Mouse (Mus musculus) cerebellum, adult 11 months (tissue): ENCODE measurements around the gene Cyp4x1.

ENCODE experiments used
- DNase-seq: peaks from one replicate; pipeline ENCODE4 v3.0.0; 2022

Gene Cyp4x1

DNA sequence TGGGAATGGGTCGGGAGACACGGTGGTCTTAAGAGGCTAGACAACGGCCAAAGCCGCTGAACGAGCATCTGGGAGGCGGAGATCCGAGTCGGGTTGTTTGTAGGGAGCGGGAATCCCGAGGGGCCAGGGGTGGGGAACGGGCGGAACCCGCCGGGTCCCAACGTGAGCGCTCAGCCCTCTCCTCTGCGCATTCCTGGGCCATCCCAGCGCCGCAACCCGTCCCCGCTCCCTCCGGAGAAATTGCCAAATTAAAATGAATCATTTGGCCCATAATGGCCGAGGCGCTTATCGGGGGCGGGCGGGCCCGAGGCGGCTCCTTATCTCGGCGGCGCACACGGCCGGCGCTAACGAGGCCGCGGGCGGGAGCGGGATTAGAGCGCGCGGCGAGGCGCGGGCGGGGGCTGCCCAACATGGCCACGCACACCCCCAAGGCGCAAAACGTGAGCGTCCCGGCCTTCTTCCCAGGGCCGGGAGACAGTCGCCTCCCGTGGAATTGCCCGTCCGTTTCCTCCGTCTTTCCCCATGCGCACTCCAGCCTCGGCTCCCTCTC lies 77.6 kb downstream of the Cyp4x1 start, which contains the start of gene Tal1:
TSS of gene Tal1 (plus strand) at position 56 of the 550 bp plus-strand sequence.
- DNase-seq = no peak
